Mouse (Mus musculus) left cerebral cortex, postnatal 25 days (tissue): ENCODE data around the gene Ptpre. TPM values are rescaled to one million over a fixed set of nuclear protein-coding genes. Genes with fewer than 3 reads are reported as not detected.
"Not testable (repeated sequence)": the region's sequence is repeated elsewhere in the genome, so short reads cannot be mapped to it uniquely, and the experiment has no call there.

Experiments
- DNase-seq, 2 experiments: peaks; one replicate each; pipeline ENCODE4 v3.0.0; 2022; ENCODE audit warnings: low spot score in 2 of 2, mixed read lengths in 1 of 2
- intact Hi-C: fragments of 180-260 bp; cut with DNase I; formaldehyde crosslinking; loops from one replicate; pipeline ENCODE4 v1.15.1; 2025
- total RNA-seq, 2 experiments: library from RNA; stranded (reverse); gene quantifications; 2 replicates each; pipeline ENCODE4 v1.2.3; 2021

Ptpre gene
- total RNA-seq, 2 experiments from 2014 or later, result 24.9 to 27.3 TPM

GRCm38 (mm10) chr7:135660314-135660713 is 123.0 kb downstream of the Ptpre start:
- intact Hi-C loops, result no loop called here

GRCm38 (mm10) chr7:135664211-135664610 is 126.9 kb downstream of the Ptpre start:
- intact Hi-C loops, result no loop called here

More at GRCm38 (mm10) chr7:135660314-135660713, 123.0 kb downstream of the Ptpre start:
- DNase-seq, result no peak

GRCm38 (mm10) chr7:135666314-135666713 is 129.0 kb downstream of the Ptpre start:
- no peak for DNase-seq
- intact Hi-C loops, result no loop called here

More at GRCm38 (mm10) chr7:135664211-135664610, 126.9 kb downstream of the Ptpre start:
- DNase-seq, result no peak

GRCm38 (mm10) chr7:135668852-135669739 is 131.8 kb downstream of the Ptpre start:
- intact Hi-C loops, result loop anchor here (1.0 to 2.0 kb wide), 2 partner anchors 132 to 174 kb away; partner anchors contain the start of gene Ptpre
- peak; percentile 62 to 71 for DNase-seq

- no peak for DNase-seq
- intact Hi-C loops, result no loop called here
Observed at GRCm38 (mm10) chr7:135673576-135673975, 136.3 kb downstream of the Ptpre start.

- intact Hi-C loops, result no loop called here
Observed at GRCm38 (mm10) chr7:135676722-135677121, 139.4 kb downstream of the Ptpre start.

GRCm38 (mm10) chr7:135680334-135680733 is 143.1 kb downstream of the Ptpre start:
- DNase-seq, result peak in 1 of 2 experiments; percentile 26
- intact Hi-C loops, result loop anchor here (5.0 kb wide), 1 partner anchor 57 kb away; no protein-coding TSS in a partner anchor

More at GRCm38 (mm10) chr7:135676722-135677121, 139.4 kb downstream of the Ptpre start:
- DNase-seq, result no peak

GRCm38 (mm10) chr7:135684098-135684497 is 146.8 kb downstream of the Ptpre start:
- not testable (repeated sequence) for DNase-seq
- intact Hi-C loops, result loop anchor here (5.0 kb wide), 1 partner anchor 53 kb away; no protein-coding TSS in a partner anchor

- intact Hi-C loops, result loop anchor here (5.0 kb wide), 1 partner anchor 52 kb away; no protein-coding TSS in a partner anchor
- no peak for DNase-seq
Observed at GRCm38 (mm10) chr7:135684938-135685337, 147.7 kb downstream of the Ptpre start.

GRCm38 (mm10) chr7:135689396-135689795 is 152.1 kb downstream of the Ptpre start:
- no peak for DNase-seq
- intact Hi-C loops, result no loop called here

GRCm38 (mm10) chr7:135691941-135692340 is 154.7 kb downstream of the Ptpre start:
- DNase-seq, result no peak
- intact Hi-C loops, result no loop called here

- intact Hi-C loops, result no loop called here
- no peak for DNase-seq
Observed at GRCm38 (mm10) chr7:135694130-135694529, 156.8 kb downstream of the Ptpre start.

GRCm38 (mm10) chr7:135694796-135695195 is 157.5 kb downstream of the Ptpre start:
- DNase-seq, result no peak
- intact Hi-C loops, result no loop called here

- intact Hi-C loops, result no loop called here
- DNase-seq, result no peak
Observed at GRCm38 (mm10) chr7:135696127-135696526, 158.8 kb downstream of the Ptpre start.

- peak in 1 of 2 experiments; percentile 24 for DNase-seq
- intact Hi-C loops, result not testable (repeated sequence)
Observed at GRCm38 (mm10) chr7:135697021-135697740, 159.9 kb downstream of the Ptpre start.

GRCm38 (mm10) chr7:135698362-135698761 is 161.1 kb downstream of the Ptpre start:
- intact Hi-C loops, result no loop called here

GRCm38 (mm10) chr7:135699351-135699750 is 162.1 kb downstream of the Ptpre start:
- intact Hi-C loops, result not testable (repeated sequence)
- DNase-seq, result peak in 1 of 2 experiments; percentile 24

More at GRCm38 (mm10) chr7:135698362-135698761, 161.1 kb downstream of the Ptpre start:
- no peak for DNase-seq

- DNase-seq, result no peak
- intact Hi-C loops, result no loop called here
Observed at GRCm38 (mm10) chr7:135703600-135704148, 166.4 kb downstream of the Ptpre start.

GRCm38 (mm10) chr7:135704251-135704650 is 167.0 kb downstream of the Ptpre start:
- no peak for DNase-seq
- intact Hi-C loops, result no loop called here

GRCm38 (mm10) chr7:135705083-135705482 is 167.8 kb downstream of the Ptpre start:
- intact Hi-C loops, result no loop called here
- DNase-seq, result no peak
